Mouse (Mus musculus): Measurements from ENCODE around the gene Ache. TPM values are rescaled to one million over a fixed set of nuclear protein-coding genes. Genes with fewer than 3 reads are reported as not detected.

The Ache gene
- polyA plus RNA-seq, 1 experiment from 2014 or later, result 3.0 TPM

GRCm38 (mm10) chr5:137295296-137295695 lies 8.0 kb downstream of the Ache start:
- peaks cover 11% of the 10 kb centered on the region for H3K27me3 ChIP-seq (ENCODE audit: insufficient read depth, low read length)
- no peak for ATAC-seq (ENCODE audit: low FRiP score, low TSS enrichment)
- H3K9me3 ChIP-seq (ENCODE audit: low read length), result no peaks in the 10 kb centered on the region
- WGBS, result 81% methylated on average over 9 of the region's 9 CpGs
- peak overlapping the region; percentile 98 for H3K4me2 ChIP-seq (replicated peaks; ENCODE audit: low read depth, low read length)
- peak overlapping the region; percentile 76 for H3K9ac ChIP-seq (replicated peaks; ENCODE audit: low read length)
- peak overlapping the region; percentile 63 for H3K4me3 ChIP-seq (ENCODE audit: low read length)
- H3K27ac ChIP-seq (ENCODE audit: low read length), result no peak overlapping the region
- peaks cover 14% of the 10 kb centered on the region for H3K4me1 ChIP-seq (ENCODE audit: insufficient read depth, low read length)
- H3K36me3 ChIP-seq (ENCODE audit: insufficient read depth, low read length), result peaks cover 52% of the 10 kb centered on the region

GRCm38 (mm10) chr5:137295712-137296111 lies 8.4 kb downstream of the Ache start:
- Histone ChIP-seq H3K4me1 (ENCODE audit: insufficient read depth, low read length) (peaks cover 14% of the 10 kb centered on the region), H3K4me2 (replicated peaks; ENCODE audit: low read depth, low read length) (no peak overlapping the region), H3K27me3 (ENCODE audit: insufficient read depth, low read length) (peaks cover 7% of the 10 kb centered on the region), H3K4me3 (ENCODE audit: low read length) (no peak overlapping the region), H3K9ac (replicated peaks; ENCODE audit: low read length) (no peak overlapping the region), H3K27ac (ENCODE audit: low read length) (no peak overlapping the region), H3K36me3 (ENCODE audit: insufficient read depth, low read length) (peaks cover 56% of the 10 kb centered on the region), H3K9me3 (ENCODE audit: low read length) (no peaks in the 10 kb centered on the region)
- no peak for ATAC-seq (ENCODE audit: low FRiP score, low TSS enrichment)
- 92% methylated on average over 15 of the region's 15 CpGs for WGBS

- Histone ChIP-seq H3K9me3 (ENCODE audit: low read length) (no peaks in the 10 kb centered on the region), H3K27me3 (ENCODE audit: insufficient read depth, low read length) (no peaks in the 10 kb centered on the region; the same call in none of the 2 replicates), H3K36me3 (ENCODE audit: insufficient read depth, low read length) (peaks cover 69% of the 10 kb centered on the region), H3K4me2 (replicated peaks; ENCODE audit: low read depth, low read length) (no peak overlapping the region), H3K4me1 (ENCODE audit: insufficient read depth, low read length) (peaks cover 14% of the 10 kb centered on the region), H3K27ac (ENCODE audit: low read length) (no peak overlapping the region), H3K4me3 (ENCODE audit: low read length) (no peak overlapping the region), H3K9ac (replicated peaks; ENCODE audit: low read length) (no peak overlapping the region)
- WGBS, result 91% methylated on average over 14 of the region's 14 CpGs
- no peak for ATAC-seq (ENCODE audit: low FRiP score, low TSS enrichment)
These were observed 9.8 kb downstream of the Ache start for GRCm38 (mm10) chr5:137297126-137297525.

GRCm38 (mm10) chr5:137299240-137299639 lies 11.9 kb downstream of the Ache start:
- Histone ChIP-seq H3K4me1 (ENCODE audit: insufficient read depth, low read length) (peaks cover 12% of the 10 kb centered on the region), H3K9me3 (ENCODE audit: low read length) (no peaks in the 10 kb centered on the region), H3K36me3 (ENCODE audit: insufficient read depth, low read length) (peaks cover 89% of the 10 kb centered on the region), H3K4me3 (ENCODE audit: low read length) (no peak overlapping the region), H3K27ac (ENCODE audit: low read length) (no peak overlapping the region), H3K27me3 (ENCODE audit: insufficient read depth, low read length) (no peaks in the 10 kb centered on the region), H3K9ac (replicated peaks; ENCODE audit: low read length) (no peak overlapping the region), H3K4me2 (replicated peaks; ENCODE audit: low read depth, low read length) (no peak overlapping the region)
- no peak for ATAC-seq (ENCODE audit: low FRiP score, low TSS enrichment)
- WGBS, result 85% methylated on average over 7 of the region's 7 CpGs

- no peak overlapping the region for H3K4me2 ChIP-seq (replicated peaks; ENCODE audit: low read depth, low read length)
- peaks cover 24% of the 10 kb centered on the region for H3K4me1 ChIP-seq (ENCODE audit: insufficient read depth, low read length)
- no peaks in the 10 kb centered on the region for H3K27me3 ChIP-seq (ENCODE audit: insufficient read depth, low read length)
- peaks cover 78% of the 10 kb centered on the region for H3K36me3 ChIP-seq (ENCODE audit: insufficient read depth, low read length)
- WGBS, result 86% methylated on average over 21 of the region's 21 CpGs
- H3K27ac ChIP-seq (ENCODE audit: low read length), result no peak overlapping the region
- H3K9ac ChIP-seq (replicated peaks; ENCODE audit: low read length), result no peak overlapping the region
- no peaks in the 10 kb centered on the region for H3K9me3 ChIP-seq (ENCODE audit: low read length)
- ATAC-seq (ENCODE audit: low FRiP score, low TSS enrichment), result 0 out of 2 replicates have a peak, but pooled peaks have one; percentile 37
- no peak overlapping the region for H3K4me3 ChIP-seq (ENCODE audit: low read length)
These were observed 13.9 kb downstream of the Ache start for GRCm38 (mm10) chr5:137301253-137301652.

- no peak overlapping the region for H3K4me2 ChIP-seq (replicated peaks; ENCODE audit: low read depth, low read length)
These were observed 16.3 kb downstream of the Ache start for GRCm38 (mm10) chr5:137303609-137304008.

GRCm38 (mm10) chr5:137304165-137304564 lies 16.8 kb downstream of the Ache start:
- H3K9ac ChIP-seq (replicated peaks; ENCODE audit: low read length), result peak overlapping the region; percentile 99; the same call in 1 of the 2 replicates
- peak overlapping the region; percentile 94; the same call in 1 of the 2 replicates for H3K4me3 ChIP-seq (ENCODE audit: low read length)
- no peak overlapping the region for H3K4me2 ChIP-seq (replicated peaks; ENCODE audit: low read depth, low read length)
- 81% methylated on average over 3 of the region's 3 CpGs for WGBS
- H3K4me1 ChIP-seq (ENCODE audit: insufficient read depth, low read length), result peaks cover 32% of the 10 kb centered on the region
- H3K36me3 ChIP-seq (ENCODE audit: insufficient read depth, low read length), result peaks cover 58% of the 10 kb centered on the region
- ATAC-seq (ENCODE audit: low FRiP score, low TSS enrichment), result no peak
- H3K9me3 ChIP-seq (ENCODE audit: low read length), result no peaks in the 10 kb centered on the region
- no peak overlapping the region for H3K27ac ChIP-seq (ENCODE audit: low read length)
- H3K27me3 ChIP-seq (ENCODE audit: insufficient read depth, low read length), result no peaks in the 10 kb centered on the region

More at GRCm38 (mm10) chr5:137303609-137304008, 16.3 kb downstream of the Ache start:
- Histone ChIP-seq H3K27me3 (ENCODE audit: insufficient read depth, low read length) (no peaks in the 10 kb centered on the region), H3K4me3 (ENCODE audit: low read length) (no peak overlapping the region), H3K4me1 (ENCODE audit: insufficient read depth, low read length) (peaks cover 32% of the 10 kb centered on the region), H3K9me3 (ENCODE audit: low read length) (no peaks in the 10 kb centered on the region), H3K36me3 (ENCODE audit: insufficient read depth, low read length) (peaks cover 58% of the 10 kb centered on the region), H3K27ac (ENCODE audit: low read length) (no peak overlapping the region), H3K9ac (replicated peaks; ENCODE audit: low read length) (peak overlapping the region; percentile 36; the same call in 1 of the 2 replicates)
- WGBS, result 95% methylated on average over 4 of the region's 4 CpGs
- ATAC-seq (ENCODE audit: low FRiP score, low TSS enrichment), result no peak

- peaks cover 32% of the 10 kb centered on the region for H3K4me1 ChIP-seq (ENCODE audit: insufficient read depth, low read length)
- H3K9ac ChIP-seq (replicated peaks; ENCODE audit: low read length), result peak overlapping the region; percentile 99
- 28% methylated on average over 4 of the region's 4 CpGs for WGBS
- no peak for ATAC-seq (ENCODE audit: low FRiP score, low TSS enrichment)
- peaks cover 58% of the 10 kb centered on the region for H3K36me3 ChIP-seq (ENCODE audit: insufficient read depth, low read length)
- no peak overlapping the region for H3K27ac ChIP-seq (ENCODE audit: low read length)
- H3K4me3 ChIP-seq (ENCODE audit: low read length), result peak overlapping the region; percentile 94
- H3K4me2 ChIP-seq (replicated peaks; ENCODE audit: low read depth, low read length), result peak overlapping the region; percentile 67
- H3K27me3 ChIP-seq (ENCODE audit: insufficient read depth, low read length), result no peaks in the 10 kb centered on the region
- no peaks in the 10 kb centered on the region for H3K9me3 ChIP-seq (ENCODE audit: low read length)
These were observed 17.5 kb downstream of the Ache start for GRCm38 (mm10) chr5:137304816-137305215.

GRCm38 (mm10) chr5:137305822-137306221 lies 18.5 kb downstream of the Ache start:
- H3K4me3 ChIP-seq (ENCODE audit: low read length), result peak overlapping the region; percentile 94
- H3K4me1 ChIP-seq (ENCODE audit: insufficient read depth, low read length), result peaks cover 32% of the 10 kb centered on the region
- WGBS, result 41% methylated on average over 3 of the region's 3 CpGs
- no peaks in the 10 kb centered on the region for H3K9me3 ChIP-seq (ENCODE audit: low read length)
- no peaks in the 10 kb centered on the region for H3K27me3 ChIP-seq (ENCODE audit: insufficient read depth, low read length)
- peak overlapping the region; percentile 99; the same call in 1 of the 2 replicates for H3K9ac ChIP-seq (replicated peaks; ENCODE audit: low read length)
- ATAC-seq (ENCODE audit: low FRiP score, low TSS enrichment), result no peak
- peaks cover 58% of the 10 kb centered on the region for H3K36me3 ChIP-seq (ENCODE audit: insufficient read depth, low read length)
- no peak overlapping the region for H3K27ac ChIP-seq (ENCODE audit: low read length)
- H3K4me2 ChIP-seq (replicated peaks; ENCODE audit: low read depth, low read length), result peak overlapping the region; percentile 67

- Histone ChIP-seq H3K27ac (ENCODE audit: low read length) (peak overlapping the region; percentile 97; the same call in 1 of the 2 replicates), H3K36me3 (ENCODE audit: insufficient read depth, low read length) (peaks cover 57% of the 10 kb centered on the region), H3K4me3 (ENCODE audit: low read length) (peak overlapping the region; percentile 94), H3K27me3 (ENCODE audit: insufficient read depth, low read length) (no peaks in the 10 kb centered on the region), H3K4me2 (replicated peaks; ENCODE audit: low read depth, low read length) (peak overlapping the region; percentile 67), H3K9ac (replicated peaks; ENCODE audit: low read length) (peak overlapping the region; percentile 99), H3K4me1 (ENCODE audit: insufficient read depth, low read length) (peaks cover 32% of the 10 kb centered on the region), H3K9me3 (ENCODE audit: low read length) (no peaks in the 10 kb centered on the region)
- 15% methylated on average over 12 of the region's 12 CpGs for WGBS
- no peak for ATAC-seq (ENCODE audit: low FRiP score, low TSS enrichment)
These were observed 19.2 kb downstream of the Ache start for GRCm38 (mm10) chr5:137306439-137307005.

Data from kidney, embryonic 16.5 days (tissue).